Mouse (Mus musculus) heart, embryonic 12.5 days (tissue): ENCODE results near the gene Dohh. TPM values are rescaled to one million over a fixed set of nuclear protein-coding genes. Genes with fewer than 3 reads are reported as not detected.

Source experiments
- ATAC-seq: fragments of 200-750 bp; cut with Nextera tagmentation; 2 replicates; pipeline ENCODE4 v1.8.0; 2017; ENCODE audit warnings: moderate TSS enrichment, moderate library complexity; ENCODE audit not compliant: insufficient number of reproducible peaks, low FRiP score
- H3K27ac ChIP-seq: fragments of 300-500 bp; sonication (generic); 2 replicates; pipeline ENCODE4 v1.5.1; 2016; ENCODE audit warnings: mild to moderate bottlenecking, moderate library complexity; ENCODE audit not compliant: poor library complexity, severe bottlenecking
- H3K27me3 ChIP-seq: fragments of 300-500 bp; sonication (generic); replicated peaks from 2 replicates; pipeline ENCODE4 v1.6.1; 2016; ENCODE audit warnings: mild to moderate bottlenecking, moderate library complexity
- H3K36me3 ChIP-seq: fragments of 300-500 bp; sonication (generic); 2 replicates; pipeline ENCODE4 v1.6.1; 2016; ENCODE audit warnings: mild to moderate bottlenecking, moderate library complexity
- H3K4me1 ChIP-seq: fragments of 300-500 bp; sonication (generic); replicated peaks from 2 replicates; pipeline ENCODE4 v1.6.1; 2016; ENCODE audit warnings: mild to moderate bottlenecking
- H3K4me2 ChIP-seq: fragments of 300-500 bp; sonication (generic); 2 replicates; pipeline ENCODE4 v1.6.1; 2016; ENCODE audit warnings: mild to moderate bottlenecking, moderate library complexity
- H3K4me3 ChIP-seq: fragments of 300-500 bp; sonication (generic); 2 replicates; pipeline ENCODE4 v1.5.1; 2016; ENCODE audit warnings: mild to moderate bottlenecking
- H3K9ac ChIP-seq: fragments of 300-500 bp; sonication (generic); 2 replicates; pipeline ENCODE4 v1.6.1; 2016; ENCODE audit warnings: mild to moderate bottlenecking, moderate library complexity
- H3K9me3 ChIP-seq: fragments of 300-500 bp; sonication (generic); replicated peaks from 2 replicates; pipeline ENCODE4 v1.6.1; 2016; ENCODE audit warnings: mild to moderate bottlenecking, moderate library complexity
- WGBS: fragments of 180-500 bp; shearing (Covaris S2); methylation state at CpG from one replicate; pipeline ENCODE4 v1.1.7; 2016; 5-methylcytosine and 5-hydroxymethylcytosine counted together
- polyA plus RNA-seq: library from polyadenylated mRNA; unstranded; fragments of >200 nt; fragmentation: Nextera tagmentation; extraction: Ambion mirVana; gene quantifications from 2 replicates; pipeline ENCODE4 v1.2.1, GENCODE M21; 2016

The Dohh gene
- polyA plus RNA-seq, 1 experiment from 2014 or later: 66.9 TPM

DNA sequence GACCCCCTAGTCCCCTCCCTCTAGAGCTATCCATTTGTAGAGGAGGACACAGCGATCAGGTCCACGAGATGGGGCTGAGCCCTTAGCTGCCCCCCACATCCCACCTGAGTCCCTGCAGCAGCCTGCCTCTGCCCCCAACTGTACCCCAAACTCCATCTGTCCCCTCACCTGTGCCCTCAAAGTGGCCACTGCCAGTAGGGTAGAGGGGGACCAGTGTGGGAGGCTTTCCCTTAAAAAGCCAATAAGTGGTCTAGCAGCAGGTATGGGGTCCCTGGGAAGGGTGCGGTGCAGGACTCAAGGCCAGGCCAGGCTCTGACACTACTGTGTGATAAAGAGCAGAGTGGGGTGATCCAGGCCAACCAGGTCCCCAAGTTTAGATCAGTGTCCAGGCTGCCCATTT, 43.1 kb downstream of the Dohh start:
- 39% methylated on average over 3 of the region's 3 CpGs for WGBS
- no peak for ATAC-seq
- Histone ChIP-seq H3K27me3 (peaks cover 4% of the 10 kb centered on the region; the same call in 1 of the 2 replicates), H3K9me3 (no peaks in the 10 kb centered on the region), H3K27ac (no peak overlapping the region), H3K9ac (peak overlapping the region; percentile 84), H3K4me1 (peaks cover 51% of the 10 kb centered on the region), H3K4me2 (peak overlapping the region; percentile 90), H3K4me3 (peak overlapping the region; percentile 65), H3K36me3 (no peaks in the 10 kb centered on the region)

DNA sequence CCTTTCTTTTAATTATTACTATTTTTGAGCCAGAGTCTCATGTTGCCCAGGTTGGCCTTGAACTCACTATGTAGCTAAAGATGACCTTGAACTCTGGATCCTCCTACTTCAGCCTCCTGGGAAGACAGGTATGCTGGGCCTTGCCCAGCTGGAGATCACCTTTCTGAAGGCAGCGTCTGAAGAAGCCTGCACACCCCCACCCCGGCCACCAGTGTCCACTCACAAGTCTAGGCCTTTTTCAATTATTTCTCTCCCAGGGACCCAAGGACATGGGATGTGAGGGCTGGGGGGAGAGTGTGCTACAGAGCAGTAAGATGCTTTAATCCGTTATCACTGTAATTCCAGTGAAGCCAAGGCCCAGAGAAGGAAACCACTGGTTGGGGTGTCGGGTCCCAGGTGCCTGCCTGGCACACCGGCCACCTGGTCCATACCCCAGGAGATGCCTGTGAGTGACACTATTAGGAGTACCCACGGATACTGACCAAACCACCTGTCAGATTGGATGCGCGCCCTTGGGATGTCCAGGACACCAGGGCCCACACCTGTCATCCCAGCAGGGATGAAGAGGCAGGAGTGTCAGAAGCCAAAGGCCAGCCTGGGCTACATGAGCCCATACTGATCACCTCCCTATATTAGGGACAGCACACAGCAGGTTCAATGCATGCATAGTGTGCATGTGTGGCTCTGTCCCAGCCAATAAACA, 43.7 kb downstream of the Dohh start:
- no peak overlapping the region for H3K4me3 ChIP-seq
- H3K9me3 ChIP-seq: no peaks in the 10 kb centered on the region
- WGBS: 78% methylated on average over 8 of the region's 8 CpGs
- H3K36me3 ChIP-seq: no peaks in the 10 kb centered on the region
- H3K27ac ChIP-seq: no peak overlapping the region
- H3K4me2 ChIP-seq: no peak overlapping the region; the same call in 1 of the 2 replicates
- H3K9ac ChIP-seq: no peak overlapping the region
- H3K27me3 ChIP-seq: peaks cover 4% of the 10 kb centered on the region; the same call in 1 of the 2 replicates
- no peak for ATAC-seq
- H3K4me1 ChIP-seq: peaks cover 50% of the 10 kb centered on the region

DNA sequence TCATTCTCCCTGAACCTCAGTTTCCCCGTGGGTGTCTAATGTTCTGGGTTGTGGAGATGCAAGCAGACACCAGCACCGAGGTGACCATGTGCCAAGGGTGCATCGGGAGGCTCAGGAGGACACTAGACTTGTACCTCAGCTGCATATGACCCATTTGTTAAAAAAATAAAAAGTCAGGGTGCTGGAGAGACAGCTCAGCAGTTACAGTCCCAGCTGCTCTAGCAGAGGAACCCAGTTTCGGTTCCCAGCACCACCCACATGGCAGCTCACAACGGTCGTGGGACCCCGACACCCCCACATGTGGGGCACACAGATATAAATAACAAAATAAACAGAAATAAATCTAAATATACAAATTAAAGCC, 44.3 kb downstream of the Dohh start:
- Histone ChIP-seq H3K4me3 (no peak overlapping the region), H3K36me3 (no peaks in the 10 kb centered on the region), H3K9me3 (no peaks in the 10 kb centered on the region), H3K4me1 (peaks cover 55% of the 10 kb centered on the region), H3K4me2 (no peak overlapping the region), H3K27ac (no peak overlapping the region), H3K9ac (no peak overlapping the region), H3K27me3 (peaks cover 4% of the 10 kb centered on the region; the same call in 1 of the 2 replicates)
- ATAC-seq: no peak
- WGBS: 84% methylated on average over 7 of the region's 7 CpGs

DNA sequence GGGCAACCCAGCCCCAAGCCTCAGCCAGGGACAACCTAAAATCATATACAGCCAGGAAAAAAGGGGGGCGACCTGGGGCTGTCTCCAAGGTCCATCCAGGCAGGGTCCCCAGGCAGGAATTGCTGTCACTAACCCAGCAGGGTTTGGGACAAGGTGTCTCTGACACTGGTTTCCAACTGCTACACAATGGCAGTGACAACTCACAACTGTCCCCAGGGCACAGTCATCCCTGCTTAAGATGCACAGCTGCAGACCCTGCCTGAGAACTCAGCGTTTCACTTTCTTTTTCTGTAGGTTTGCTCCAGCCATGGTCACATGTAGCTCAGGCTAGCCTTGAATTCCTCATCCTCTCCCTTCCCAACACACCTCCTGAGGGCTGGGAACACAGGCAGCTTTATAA, 44.9 kb downstream of the Dohh start:
- H3K9me3 ChIP-seq: no peaks in the 10 kb centered on the region
- peak overlapping the region; percentile 77 for H3K4me3 ChIP-seq
- no peak overlapping the region for H3K9ac ChIP-seq
- peaks cover 55% of the 10 kb centered on the region for H3K4me1 ChIP-seq
- H3K36me3 ChIP-seq: no peaks in the 10 kb centered on the region
- H3K27ac ChIP-seq: peak overlapping the region; percentile 97; the same call in 1 of the 2 replicates
- WGBS: 30% methylated on average over 2 of the region's 2 CpGs
- peaks cover 10% of the 10 kb centered on the region; the same call in 1 of the 2 replicates for H3K27me3 ChIP-seq
- ATAC-seq: no peak
- H3K4me2 ChIP-seq: peak overlapping the region; percentile 90

GRCm38 (mm10) chr10:81429605-81430061, 45.4 kb downstream of the Dohh start:
- H3K27ac ChIP-seq: peak overlapping the region; percentile 97
- no peaks in the 10 kb centered on the region for H3K36me3 ChIP-seq
- H3K27me3 ChIP-seq: peaks cover 11% of the 10 kb centered on the region; the same call in 1 of the 2 replicates
- no peaks in the 10 kb centered on the region for H3K9me3 ChIP-seq
- WGBS: 1% methylated on average over 19 of the region's 20 CpGs
- H3K4me3 ChIP-seq: peak overlapping the region; percentile 77
- ATAC-seq: peak; percentile 27
- peak overlapping the region; percentile 81 for H3K9ac ChIP-seq
- H3K4me1 ChIP-seq: peaks cover 50% of the 10 kb centered on the region
- peak overlapping the region; percentile 90 for H3K4me2 ChIP-seq

- H3K4me3 ChIP-seq: peak overlapping the region; percentile 77
- WGBS: under 1% methylated on average over 83 of the region's 89 CpGs
- peak overlapping the region; percentile 97 for H3K27ac ChIP-seq
- H3K4me1 ChIP-seq: peaks cover 43% of the 10 kb centered on the region
- ATAC-seq: peak; percentile 30
- no peaks in the 10 kb centered on the region for H3K9me3 ChIP-seq
- no peaks in the 10 kb centered on the region for H3K36me3 ChIP-seq
- H3K27me3 ChIP-seq: peaks cover 11% of the 10 kb centered on the region; the same call in 1 of the 2 replicates
- H3K9ac ChIP-seq: peak overlapping the region; percentile 81
- H3K4me2 ChIP-seq: peak overlapping the region; percentile 90
Observed at GRCm38 (mm10) chr10:81430141-81430830, 46.1 kb downstream of the Dohh start.

DNA sequence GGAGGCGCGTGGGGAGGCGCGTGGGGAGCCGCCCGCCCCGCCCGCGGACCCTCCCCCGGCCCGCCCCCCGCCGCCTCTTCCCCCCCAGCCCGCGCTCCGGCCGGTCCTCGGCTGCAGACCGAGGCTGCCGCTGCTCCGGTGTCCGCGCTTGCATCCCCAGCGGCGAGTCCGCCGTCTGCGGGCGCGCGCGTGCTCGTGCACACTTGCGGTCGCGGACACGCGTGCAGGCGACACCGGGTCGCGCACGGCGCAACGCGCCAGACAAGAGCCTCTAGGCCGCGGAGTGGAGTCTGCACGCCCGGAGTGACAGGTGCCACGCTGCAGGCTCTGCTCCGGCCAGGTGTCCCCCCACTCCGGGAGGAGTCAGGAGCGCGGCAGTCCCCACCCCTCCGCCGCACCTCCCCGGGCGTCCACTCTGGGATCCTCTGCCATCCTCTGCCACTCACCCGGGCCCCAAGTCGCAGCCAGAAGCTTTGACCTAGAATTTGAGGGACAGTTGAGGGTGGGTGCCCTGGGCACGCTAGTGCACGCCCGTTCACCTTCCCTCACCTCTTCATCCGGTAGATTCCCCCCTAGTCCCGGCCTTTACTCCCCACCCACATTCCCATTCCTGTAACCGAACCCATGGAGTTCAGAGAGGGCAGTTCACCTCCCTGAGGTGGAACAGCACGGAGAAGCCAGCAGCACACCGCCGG, 46.8 kb downstream of the Dohh start:
- peaks cover 36% of the 10 kb centered on the region for H3K4me1 ChIP-seq
- H3K27ac ChIP-seq: peak overlapping the region; percentile 97
- H3K9ac ChIP-seq: peak overlapping the region; percentile 81
- H3K36me3 ChIP-seq: no peaks in the 10 kb centered on the region
- peaks cover 11% of the 10 kb centered on the region; the same call in 1 of the 2 replicates for H3K27me3 ChIP-seq
- ATAC-seq: no peak
- no peaks in the 10 kb centered on the region for H3K9me3 ChIP-seq
- WGBS: 2% methylated on average over 52 of the region's 70 CpGs
- peak overlapping the region; percentile 77 for H3K4me3 ChIP-seq
- H3K4me2 ChIP-seq: peak overlapping the region; percentile 90

DNA sequence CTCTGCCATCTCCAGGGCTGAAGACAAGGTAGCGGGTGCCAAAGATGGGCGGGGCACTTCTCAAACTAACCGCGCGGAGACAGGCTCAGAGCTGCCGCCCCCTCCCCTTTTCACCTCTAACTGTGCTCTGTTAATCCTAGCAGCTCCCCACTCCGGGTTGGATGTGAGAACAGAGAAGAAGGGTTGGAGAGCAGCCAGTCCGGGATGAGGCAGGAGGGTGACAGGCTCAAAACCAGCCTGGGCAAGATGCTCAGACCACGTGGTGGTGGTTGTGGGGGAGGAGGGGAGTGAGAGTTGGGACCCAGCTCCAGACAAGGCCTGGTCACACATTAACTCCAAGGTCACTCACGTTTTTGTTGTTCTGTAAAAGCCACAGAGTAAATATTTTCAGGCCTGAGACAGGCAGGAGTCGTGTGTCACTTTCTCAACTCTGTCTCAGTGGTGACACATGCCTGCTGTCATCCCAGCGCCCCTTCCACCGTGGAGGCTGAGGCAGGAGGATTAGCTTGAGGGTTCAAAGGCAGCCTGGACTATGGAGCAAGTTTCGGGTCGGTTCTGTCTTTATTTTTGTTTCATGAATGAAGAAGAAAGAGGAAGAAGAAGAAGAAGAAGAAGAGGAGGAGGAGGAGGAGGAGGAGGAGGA, 47.4 kb downstream of the Dohh start:
- Histone ChIP-seq H3K4me1 (peaks cover 33% of the 10 kb centered on the region), H3K4me2 (peak overlapping the region; percentile 90), H3K9ac (peak overlapping the region; percentile 81; the same call in 1 of the 2 replicates), H3K4me3 (peak overlapping the region; percentile 77), H3K36me3 (no peaks in the 10 kb centered on the region), H3K27ac (no peak overlapping the region), H3K27me3 (peaks cover 14% of the 10 kb centered on the region; the same call in 1 of the 2 replicates), H3K9me3 (no peaks in the 10 kb centered on the region)
- WGBS: 21% methylated on average over 15 of the region's 15 CpGs
- ATAC-seq: no peak

- H3K27ac ChIP-seq: no peak overlapping the region
Observed at GRCm38 (mm10) chr10:81432169-81432867, 48.1 kb downstream of the Dohh start.

DNA sequence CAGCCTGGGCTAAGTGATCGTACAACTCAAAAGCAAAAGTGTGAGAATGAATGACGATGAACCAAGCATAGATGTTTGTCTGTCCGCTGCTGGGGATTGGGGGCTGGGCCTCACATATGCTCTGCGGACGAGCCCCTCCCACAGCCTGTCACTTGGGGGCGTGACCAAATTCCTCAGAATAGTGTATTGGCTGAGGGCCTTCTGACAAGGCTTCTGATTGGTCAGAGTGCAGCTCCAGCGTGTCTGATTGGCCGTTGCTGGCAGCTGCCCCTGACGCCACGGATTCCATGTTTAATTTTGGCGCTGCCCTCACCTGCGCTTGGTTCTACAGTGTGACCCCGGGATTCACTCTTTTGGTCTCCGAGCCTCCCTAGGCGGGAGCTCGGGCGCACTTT, 48.6 kb downstream of the Dohh start:
- peak overlapping the region; percentile 23 for H3K4me3 ChIP-seq
- H3K4me1 ChIP-seq: peaks cover 29% of the 10 kb centered on the region
- no peaks in the 10 kb centered on the region for H3K9me3 ChIP-seq
- no peaks in the 10 kb centered on the region for H3K36me3 ChIP-seq
- H3K4me2 ChIP-seq: peak overlapping the region; percentile 62
- peak; percentile 82 for ATAC-seq
- WGBS: 5% methylated on average over 17 of the region's 17 CpGs
- no peak overlapping the region for H3K9ac ChIP-seq
- H3K27ac ChIP-seq: no peak overlapping the region
- H3K27me3 ChIP-seq: peaks cover 11% of the 10 kb centered on the region; the same call in 1 of the 2 replicates

More at GRCm38 (mm10) chr10:81432169-81432867, 48.1 kb downstream of the Dohh start:
- peak overlapping the region; percentile 62 for H3K4me2 ChIP-seq
- ATAC-seq: no peak
- H3K9me3 ChIP-seq: no peaks in the 10 kb centered on the region
- no peak overlapping the region for H3K9ac ChIP-seq
- H3K4me3 ChIP-seq: no peak overlapping the region
- H3K27me3 ChIP-seq: peaks cover 13% of the 10 kb centered on the region; the same call in 1 of the 2 replicates
- 60% methylated on average over 21 of the region's 21 CpGs for WGBS
- peaks cover 31% of the 10 kb centered on the region for H3K4me1 ChIP-seq
- no peaks in the 10 kb centered on the region for H3K36me3 ChIP-seq
